Mouse (Mus musculus) ovary, adult 18-20 months (tissue): Measurements from ENCODE around the gene Wdr20.

Source experiments
- DNase-seq: peaks from one replicate; pipeline ENCODE4 v3.0.0; 2022; ENCODE audit warnings: low spot score, mixed read lengths

Gene Wdr20

GRCm38 (mm10) chr12:110821787-110822186 is 84.0 kb downstream of the Wdr20 start:
- no peak for DNase-seq

DNA sequence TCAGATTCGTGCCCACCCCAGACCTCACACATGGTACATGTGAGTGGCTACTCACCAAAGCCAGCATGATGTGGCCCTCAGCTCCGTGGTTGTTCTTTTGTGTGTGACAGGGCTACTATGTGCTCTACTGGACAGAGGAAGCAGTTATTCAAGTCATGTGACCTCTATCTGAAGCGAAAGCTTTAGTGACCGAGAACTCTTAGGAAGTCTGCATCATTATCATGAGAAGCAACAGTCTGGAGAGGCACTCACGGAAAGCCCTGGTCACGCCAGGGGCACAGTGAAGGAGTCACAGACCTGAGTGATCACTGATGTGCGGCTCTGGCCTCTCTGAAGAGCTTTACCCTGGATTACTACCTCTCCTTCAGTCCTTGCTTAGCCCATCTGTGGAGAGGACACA is 84.6 kb downstream of the Wdr20 start:
- DNase-seq, result no peak

DNA sequence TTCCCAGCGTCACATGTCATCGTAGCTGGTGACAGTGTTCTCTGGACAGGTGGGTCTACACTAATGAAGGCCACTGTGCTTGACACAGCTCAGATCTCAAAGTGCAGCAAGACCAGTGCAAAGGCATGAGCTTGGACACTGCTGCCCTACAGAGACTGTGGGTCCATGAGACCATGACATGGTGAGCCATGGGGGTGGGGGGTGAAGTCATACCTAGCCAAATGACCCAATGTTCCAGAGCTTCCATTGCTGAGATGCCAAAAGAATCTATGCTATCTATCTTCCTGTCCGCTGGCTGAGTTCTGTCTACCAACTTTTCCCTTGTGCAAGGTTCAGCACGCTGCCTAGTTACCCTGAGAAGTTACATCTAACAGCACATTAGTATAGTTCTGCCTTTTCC is 91.2 kb downstream of the Wdr20 start:
- DNase-seq, result no peak

- DNase-seq, result no peak
Observed at GRCm38 (mm10) chr12:110830293-110831024, 92.7 kb downstream of the Wdr20 start.

- no peak for DNase-seq
Observed at GRCm38 (mm10) chr12:110835182-110835581, 97.4 kb downstream of the Wdr20 start.

- no peak for DNase-seq
Observed at GRCm38 (mm10) chr12:110836729-110837128, 99.0 kb downstream of the Wdr20 start.

GRCm38 (mm10) chr12:110837192-110837841 is 99.6 kb downstream of the Wdr20 start:
- no peak for DNase-seq

DNA sequence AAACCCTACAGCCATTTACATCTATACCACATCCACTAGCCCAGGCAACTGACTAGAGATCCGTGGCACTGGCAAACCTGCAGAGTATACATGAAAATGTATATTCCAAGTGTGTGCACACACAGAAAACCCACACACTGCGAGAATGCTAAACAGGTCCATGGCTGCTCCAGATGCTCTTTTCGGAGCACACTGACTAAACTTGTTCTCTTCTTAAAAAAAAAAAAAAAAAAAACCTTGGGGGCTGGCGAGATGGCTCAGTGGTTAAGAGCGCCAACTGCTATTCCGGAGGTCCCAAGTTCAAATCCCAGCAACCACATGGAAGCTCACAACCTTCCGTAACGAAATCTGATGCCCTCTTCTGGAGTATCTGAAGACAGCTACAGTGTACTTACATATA is 100.1 kb downstream of the Wdr20 start:
- DNase-seq, result no peak

GRCm38 (mm10) chr12:110840348-110841198 is 102.8 kb downstream of the Wdr20 start, which contains the start of gene Mok:
Gene Mok (minus strand): TSS chr12:110840939.
- DNase-seq, result peak; percentile 88

DNA sequence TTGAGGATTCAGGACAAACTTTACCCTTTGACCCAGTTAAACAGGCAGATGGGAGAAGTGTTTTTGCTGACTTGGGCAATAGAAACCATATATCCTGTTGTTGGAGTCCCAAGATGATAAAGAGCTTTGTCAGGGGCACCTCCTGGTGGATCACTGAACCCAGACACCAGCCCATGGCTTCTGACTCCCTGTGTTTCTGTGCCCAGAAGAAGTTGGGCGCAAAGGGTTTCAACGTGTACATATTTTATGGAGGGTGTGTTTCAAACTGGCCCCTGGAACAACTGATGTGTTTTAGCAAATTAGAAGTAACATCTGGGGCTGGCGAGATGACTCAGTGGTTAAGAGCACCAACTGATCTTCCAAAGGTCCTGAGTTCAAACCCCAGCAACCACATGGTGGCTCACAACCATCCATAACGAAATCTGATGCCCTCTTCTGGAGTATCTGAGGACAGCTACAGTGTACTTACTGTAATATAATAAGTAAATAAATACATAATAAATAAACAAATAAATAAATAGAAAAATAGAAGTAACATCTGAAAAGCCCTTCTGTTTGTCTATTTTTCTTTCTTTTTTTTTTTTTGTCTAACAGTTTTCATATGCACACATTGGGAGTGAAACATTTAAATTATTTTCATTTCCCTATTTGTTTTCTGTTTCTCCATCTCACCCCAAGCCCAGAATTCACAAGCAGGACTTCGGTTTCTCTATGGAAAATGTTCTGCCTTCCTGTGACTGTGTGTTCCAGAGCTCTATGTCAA is 104.2 kb downstream of the Wdr20 start:
- DNase-seq, result no peak

- peak; percentile 58 for DNase-seq
Observed at GRCm38 (mm10) chr12:110843194-110844048, 105.7 kb downstream of the Wdr20 start.

GRCm38 (mm10) chr12:110844227-110845130 is 106.7 kb downstream of the Wdr20 start:
- DNase-seq, result no peak

GRCm38 (mm10) chr12:110845131-110845880 is 107.6 kb downstream of the Wdr20 start:
- peak; percentile 90 for DNase-seq

DNA sequence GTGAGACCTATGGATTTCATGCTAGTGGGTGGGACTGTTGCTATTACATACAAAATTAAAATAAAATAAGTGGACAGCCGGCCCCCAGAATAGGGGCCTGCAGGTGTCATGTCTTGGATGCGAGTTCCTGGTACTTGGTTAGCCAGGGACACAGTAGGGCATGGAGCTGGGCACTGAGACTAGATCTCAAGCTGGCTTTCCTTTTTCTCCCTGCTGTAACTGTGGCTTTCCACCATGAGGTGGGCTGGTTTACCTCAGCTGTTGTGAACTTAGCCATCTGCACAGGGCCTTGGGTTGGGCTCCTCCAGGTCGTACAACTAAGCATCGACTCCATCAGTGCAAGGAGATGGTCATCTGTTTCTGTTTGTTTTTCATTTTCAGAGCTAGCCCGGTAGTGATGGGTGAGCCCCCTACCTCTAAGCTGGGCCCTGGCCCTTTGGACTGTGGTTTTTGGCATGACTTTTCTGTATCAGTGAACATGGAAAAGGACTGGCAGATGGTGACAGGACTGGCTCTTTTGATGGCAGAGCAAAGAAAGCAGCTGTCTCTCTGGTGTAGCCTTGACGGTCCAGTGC is 108.5 kb downstream of the Wdr20 start:
- no peak for DNase-seq

- DNase-seq, result peak; percentile 70
Observed at GRCm38 (mm10) chr12:110850010-110850928, 112.5 kb downstream of the Wdr20 start, which contains the start of gene Zfp839. Gene Zfp839 (plus strand): TSS chr12:110850253.

- no peak for DNase-seq
Observed at GRCm38 (mm10) chr12:110850929-110851256, 113.1 kb downstream of the Wdr20 start.

- DNase-seq, result no peak
Observed at GRCm38 (mm10) chr12:110851414-110851813, 113.7 kb downstream of the Wdr20 start.

DNA sequence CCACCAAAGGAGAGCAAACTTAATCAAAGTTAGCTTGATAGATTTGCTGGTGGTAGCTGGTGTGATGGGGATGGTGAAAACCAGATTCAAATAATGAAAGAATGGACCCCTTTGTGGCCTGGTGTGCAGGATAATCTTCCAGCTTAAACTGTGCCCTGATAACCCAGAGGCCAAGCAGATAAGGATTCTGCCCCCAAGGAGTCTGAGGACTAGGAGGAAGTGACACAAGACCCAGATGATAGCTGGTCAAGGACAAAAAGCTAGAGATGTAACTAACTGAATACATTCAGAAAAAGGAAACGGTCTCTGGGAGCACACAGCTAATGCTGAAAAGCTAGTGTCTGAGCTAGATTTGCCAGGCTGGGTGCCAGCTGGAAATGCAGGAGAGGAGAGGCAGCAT is 114.2 kb downstream of the Wdr20 start:
- DNase-seq, result no peak
